Mouse (Mus musculus): ENCODE measurements around the gene Nlrp1b. TPM values are rescaled to one million over a fixed set of nuclear protein-coding genes. Genes with fewer than 3 reads are reported as not detected.

The Nlrp1b gene
- polyA plus RNA-seq, 1 experiment from 2014 or later: not detected

DNA sequence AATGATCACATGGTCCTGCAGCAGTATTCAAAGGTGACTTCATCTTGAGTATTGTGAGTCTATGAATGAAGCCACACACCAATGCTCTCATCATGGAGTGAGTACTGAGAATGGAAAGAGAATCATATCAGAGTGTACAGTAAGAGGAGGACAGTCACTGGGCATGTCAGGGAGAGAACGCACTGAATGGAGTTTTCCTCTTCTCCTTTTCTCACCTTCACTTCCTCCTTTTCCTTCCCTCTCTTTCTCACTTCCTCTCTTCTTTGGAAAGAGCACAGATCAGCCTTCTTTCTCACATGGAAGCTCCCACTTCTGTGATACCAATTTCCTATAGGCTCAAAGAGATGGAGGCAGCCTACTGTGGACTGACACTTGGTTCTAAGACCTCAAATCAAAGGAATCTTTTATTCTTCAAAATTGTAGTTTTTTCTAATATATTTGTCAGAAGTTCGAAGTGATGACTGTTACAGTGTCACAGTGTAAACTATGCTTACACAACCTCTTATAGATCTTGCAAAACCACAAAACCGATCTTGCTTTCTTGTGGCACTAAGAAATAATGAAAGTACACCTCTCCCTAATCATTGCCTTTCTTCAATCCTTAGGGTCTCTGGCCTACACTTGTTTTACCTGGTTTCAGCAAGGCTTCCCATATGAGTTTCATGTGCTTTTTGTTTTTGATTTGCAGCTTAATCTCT lies 70.9 kb downstream of the Nlrp1b start:
- Histone ChIP-seq H3K9me3 (ENCODE audit: control insufficient read depth, low read length) (no peaks in the 10 kb centered on the region), H3K4me3 (ENCODE audit: low read depth, low read length) (no peak overlapping the region), H3K9ac (ENCODE audit: low read length) (no peak overlapping the region), H3K4me2 (ENCODE audit: low read depth, low read length, severe bottlenecking) (no peak overlapping the region), H3K36me3 (ENCODE audit: control insufficient read depth, insufficient read depth, low read length) (no peaks in the 10 kb centered on the region), H3K4me1 (replicated peaks; ENCODE audit: control insufficient read depth, insufficient read depth, low read length) (no peaks in the 10 kb centered on the region), H3K27me3 (ENCODE audit: control insufficient read depth, insufficient read depth, low read length) (no peaks in the 10 kb centered on the region), H3K27ac (ENCODE audit: low read depth, low read length) (no peak overlapping the region)
- 81% methylated on average over 3 of the region's 3 CpGs for WGBS
- ATAC-seq (replicated peaks; ENCODE audit: low FRiP score) (no peak), DNase-seq (ENCODE audit: low spot score) (no peak)

DNA sequence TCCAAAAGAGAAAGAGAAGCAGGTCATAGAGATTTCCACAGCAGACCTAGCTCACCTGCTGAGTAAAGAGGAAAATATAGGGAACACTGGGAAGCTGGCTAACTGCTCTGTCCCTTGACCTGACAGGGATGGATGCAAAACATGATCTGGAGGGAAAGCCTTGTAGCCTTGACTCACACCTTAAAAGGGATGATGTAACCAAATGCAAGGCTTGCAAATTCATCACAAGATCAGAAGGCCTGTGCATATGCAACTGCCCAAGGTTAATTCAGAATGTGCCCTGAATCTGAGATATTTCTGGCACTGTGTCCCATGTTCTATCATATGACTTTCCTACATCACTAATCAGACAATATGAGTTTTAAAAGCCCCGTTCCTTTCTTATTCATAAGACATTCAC lies 75.3 kb downstream of the Nlrp1b start:
- H3K4me1 ChIP-seq (replicated peaks; ENCODE audit: control insufficient read depth, insufficient read depth, low read length): no peaks in the 10 kb centered on the region
- no peaks in the 10 kb centered on the region for H3K36me3 ChIP-seq (ENCODE audit: control insufficient read depth, insufficient read depth, low read length)
- no peak overlapping the region for H3K4me2 ChIP-seq (ENCODE audit: low read depth, low read length, severe bottlenecking)
- ATAC-seq (replicated peaks; ENCODE audit: low FRiP score): no peak
- WGBS: 76% methylated on average over 1 of the region's 1 CpGs
- no peak overlapping the region for H3K9ac ChIP-seq (ENCODE audit: low read length)
- H3K27ac ChIP-seq (ENCODE audit: low read depth, low read length): no peak overlapping the region
- no peak for DNase-seq (ENCODE audit: low spot score)
- H3K4me3 ChIP-seq (ENCODE audit: low read depth, low read length): no peak overlapping the region
- no peaks in the 10 kb centered on the region for H3K27me3 ChIP-seq (ENCODE audit: control insufficient read depth, insufficient read depth, low read length)
- H3K9me3 ChIP-seq (ENCODE audit: control insufficient read depth, low read length): no peaks in the 10 kb centered on the region

GRCm38 (mm10) chr11:71144661-71145060 lies 85.9 kb downstream of the Nlrp1b start, which contains the start of gene Nlrp1a:
Gene Nlrp1a, minus strand, starts transcription at chr11:71144704.
- Histone ChIP-seq H3K4me2 (ENCODE audit: low read depth, low read length, severe bottlenecking) (no peak within 1 kb of the TSS), H3K27me3 (ENCODE audit: control insufficient read depth, insufficient read depth, low read length) (no peaks in the 10 kb centered on the region), H3K4me3 (ENCODE audit: low read depth, low read length) (no peak within 1 kb of the TSS), H3K36me3 (ENCODE audit: control insufficient read depth, insufficient read depth, low read length) (no peaks in the 10 kb centered on the region), H3K4me1 (replicated peaks; ENCODE audit: control insufficient read depth, insufficient read depth, low read length) (no peaks in the 10 kb centered on the region), H3K9me3 (ENCODE audit: control insufficient read depth, low read length) (no peaks in the 10 kb centered on the region), H3K9ac (ENCODE audit: low read length) (no peak within 1 kb of the TSS), H3K27ac (ENCODE audit: low read depth, low read length) (no peak within 1 kb of the TSS)
- DNase-seq (ENCODE audit: low spot score) (no peak), ATAC-seq (replicated peaks; ENCODE audit: low FRiP score) (no peak)
- 81% methylated on average over 3 of the region's 3 CpGs for WGBS

DNA sequence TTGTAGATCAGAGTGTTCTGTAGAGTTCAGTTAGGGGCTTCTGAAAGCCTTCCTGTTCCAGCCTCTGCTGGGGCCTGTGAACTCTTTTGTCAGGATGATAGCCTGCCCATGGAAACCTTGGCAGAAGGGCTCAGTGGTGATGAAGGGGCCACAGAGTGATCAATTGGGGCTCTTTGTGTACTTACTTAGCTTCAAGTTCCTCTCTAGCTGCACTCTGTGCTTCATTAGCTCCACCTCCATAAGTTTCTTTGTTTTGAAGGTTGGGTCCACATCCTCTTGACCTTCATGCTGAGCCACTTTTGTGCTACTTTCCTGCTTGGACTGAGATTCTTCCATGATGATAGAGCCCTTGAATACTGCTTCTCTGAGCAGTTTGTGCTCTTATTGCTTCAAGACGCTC lies 88.5 kb downstream of the Nlrp1b start:
- no peaks in the 10 kb centered on the region for H3K27me3 ChIP-seq (ENCODE audit: control insufficient read depth, insufficient read depth, low read length)
- H3K27ac ChIP-seq (ENCODE audit: low read depth, low read length): no peak overlapping the region

DNA sequence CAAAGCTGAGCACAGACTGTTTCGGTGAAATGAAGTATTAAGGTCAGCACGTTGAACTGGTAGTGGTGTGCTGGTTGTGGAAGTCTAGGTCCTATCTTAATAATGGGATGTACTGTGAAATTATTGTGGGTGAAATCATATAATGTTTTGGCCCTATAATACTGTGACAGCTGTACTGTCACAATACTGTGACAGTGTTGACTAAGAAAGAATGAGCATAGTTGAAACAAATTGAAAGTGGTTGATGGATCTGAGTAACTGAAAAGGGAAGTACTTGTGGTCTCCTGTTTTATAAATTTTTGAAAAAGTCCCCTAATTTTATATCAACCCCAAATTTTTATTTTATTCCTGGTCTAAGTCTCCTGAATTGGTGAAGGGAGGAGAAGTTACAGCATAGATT lies 123.4 kb downstream of the Nlrp1b start:
- ATAC-seq (replicated peaks; ENCODE audit: low FRiP score): no peak
- no peaks in the 10 kb centered on the region for H3K27me3 ChIP-seq (ENCODE audit: control insufficient read depth, insufficient read depth, low read length)
- H3K4me3 ChIP-seq (ENCODE audit: low read depth, low read length): no peak overlapping the region
- no peaks in the 10 kb centered on the region for H3K9me3 ChIP-seq (ENCODE audit: control insufficient read depth, low read length)
- H3K9ac ChIP-seq (ENCODE audit: low read length): no peak overlapping the region
- H3K4me2 ChIP-seq (ENCODE audit: low read depth, low read length, severe bottlenecking): no peak overlapping the region
- no peaks in the 10 kb centered on the region for H3K36me3 ChIP-seq (ENCODE audit: control insufficient read depth, insufficient read depth, low read length)
- H3K4me1 ChIP-seq (replicated peaks; ENCODE audit: control insufficient read depth, insufficient read depth, low read length): no peaks in the 10 kb centered on the region
- WGBS: 74% methylated on average over 2 of the region's 2 CpGs
- no peak for DNase-seq (ENCODE audit: low spot score)
- no peak overlapping the region for H3K27ac ChIP-seq (ENCODE audit: low read depth, low read length)

More for the DNA sequence above, 88.5 kb downstream of the Nlrp1b start:
- Histone ChIP-seq H3K36me3 (ENCODE audit: control insufficient read depth, insufficient read depth, low read length) (no peaks in the 10 kb centered on the region), H3K4me1 (replicated peaks; ENCODE audit: control insufficient read depth, insufficient read depth, low read length) (no peaks in the 10 kb centered on the region), H3K4me2 (ENCODE audit: low read depth, low read length, severe bottlenecking) (no peak overlapping the region), H3K9me3 (ENCODE audit: control insufficient read depth, low read length) (no peaks in the 10 kb centered on the region), H3K4me3 (ENCODE audit: low read depth, low read length) (no peak overlapping the region), H3K9ac (ENCODE audit: low read length) (no peak overlapping the region)
- DNase-seq (ENCODE audit: low spot score) (no peak), ATAC-seq (replicated peaks; ENCODE audit: low FRiP score) (no peak)
- WGBS: 68% methylated on average over 1 of the region's 1 CpGs

DNA sequence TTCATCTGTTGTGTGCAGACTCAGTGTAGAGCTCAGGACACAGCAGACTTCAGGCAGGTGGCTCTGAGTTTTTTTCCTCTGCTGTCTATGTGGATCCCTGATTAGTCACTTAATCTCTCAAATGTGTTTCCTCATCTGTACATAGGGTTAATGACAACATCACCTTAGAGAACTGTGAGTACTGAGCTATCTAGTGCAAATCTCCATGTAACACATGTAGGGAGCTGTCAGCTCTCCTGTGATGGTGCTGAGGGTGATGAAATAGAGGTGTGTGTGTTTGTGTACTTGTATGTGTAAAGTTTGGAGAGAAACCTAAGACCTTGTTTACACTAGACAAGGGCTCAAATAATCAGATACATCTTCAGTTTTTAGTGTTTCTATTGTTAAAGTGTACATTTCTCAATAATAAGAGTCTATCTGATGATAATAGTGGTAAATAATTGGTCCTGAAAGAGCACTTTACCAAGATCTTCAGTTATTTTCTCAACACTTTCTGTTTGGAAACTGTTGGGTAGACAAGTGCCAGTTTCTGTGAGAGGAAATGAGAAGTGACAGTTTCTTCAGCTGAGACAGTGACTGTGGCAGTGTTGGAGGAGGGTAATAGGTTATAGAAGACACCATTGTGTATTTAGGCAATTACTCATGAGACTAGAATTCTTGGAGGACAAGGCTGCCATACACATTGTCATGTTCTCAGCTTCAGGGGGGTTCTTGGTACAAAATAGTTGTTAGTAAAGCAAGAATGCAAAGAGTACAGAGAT lies 124.1 kb downstream of the Nlrp1b start:
- Histone ChIP-seq H3K27ac (ENCODE audit: low read depth, low read length) (no peak overlapping the region), H3K9ac (ENCODE audit: low read length) (no peak overlapping the region), H3K4me2 (ENCODE audit: low read depth, low read length, severe bottlenecking) (no peak overlapping the region), H3K9me3 (ENCODE audit: control insufficient read depth, low read length) (no peaks in the 10 kb centered on the region), H3K27me3 (ENCODE audit: control insufficient read depth, insufficient read depth, low read length) (no peaks in the 10 kb centered on the region), H3K36me3 (ENCODE audit: control insufficient read depth, insufficient read depth, low read length) (no peaks in the 10 kb centered on the region), H3K4me3 (ENCODE audit: low read depth, low read length) (no peak overlapping the region), H3K4me1 (replicated peaks; ENCODE audit: control insufficient read depth, insufficient read depth, low read length) (no peaks in the 10 kb centered on the region)
- ATAC-seq (replicated peaks; ENCODE audit: low FRiP score) (no peak), DNase-seq (ENCODE audit: low spot score) (no peak)

GRCm38 (mm10) chr11:71103931-71104330 lies 126.6 kb downstream of the Nlrp1b start:
- no peaks in the 10 kb centered on the region for H3K4me1 ChIP-seq (replicated peaks; ENCODE audit: control insufficient read depth, insufficient read depth, low read length)
- no peak overlapping the region for H3K4me3 ChIP-seq (ENCODE audit: low read depth, low read length)
- no peak overlapping the region for H3K4me2 ChIP-seq (ENCODE audit: low read depth, low read length, severe bottlenecking)
- H3K27me3 ChIP-seq (ENCODE audit: control insufficient read depth, insufficient read depth, low read length): no peaks in the 10 kb centered on the region
- DNase-seq (ENCODE audit: low spot score) (no peak), ATAC-seq (replicated peaks; ENCODE audit: low FRiP score) (no peak)
- H3K9ac ChIP-seq (ENCODE audit: low read length): no peak overlapping the region
- no peaks in the 10 kb centered on the region for H3K36me3 ChIP-seq (ENCODE audit: control insufficient read depth, insufficient read depth, low read length)
- H3K9me3 ChIP-seq (ENCODE audit: control insufficient read depth, low read length): no peaks in the 10 kb centered on the region
- no peak overlapping the region for H3K27ac ChIP-seq (ENCODE audit: low read depth, low read length)

Data from forebrain, embryonic 11.5 days (tissue).